Mouse (Mus musculus): ENCODE results near the gene Oxnad1. TPM values are rescaled to one million over a fixed set of nuclear protein-coding genes. Genes with fewer than 3 reads are reported as not detected.
A peak's percentile ranks its signal among the peaks of the same experiment; 100 is the strongest.
"Not testable (repeated sequence)": the region's sequence is repeated elsewhere in the genome, so short reads cannot be mapped to it uniquely, and the experiment has no call there.

Gene Oxnad1
- polyA plus RNA-seq, 1 experiment, result 49.0 TPM

DNA sequence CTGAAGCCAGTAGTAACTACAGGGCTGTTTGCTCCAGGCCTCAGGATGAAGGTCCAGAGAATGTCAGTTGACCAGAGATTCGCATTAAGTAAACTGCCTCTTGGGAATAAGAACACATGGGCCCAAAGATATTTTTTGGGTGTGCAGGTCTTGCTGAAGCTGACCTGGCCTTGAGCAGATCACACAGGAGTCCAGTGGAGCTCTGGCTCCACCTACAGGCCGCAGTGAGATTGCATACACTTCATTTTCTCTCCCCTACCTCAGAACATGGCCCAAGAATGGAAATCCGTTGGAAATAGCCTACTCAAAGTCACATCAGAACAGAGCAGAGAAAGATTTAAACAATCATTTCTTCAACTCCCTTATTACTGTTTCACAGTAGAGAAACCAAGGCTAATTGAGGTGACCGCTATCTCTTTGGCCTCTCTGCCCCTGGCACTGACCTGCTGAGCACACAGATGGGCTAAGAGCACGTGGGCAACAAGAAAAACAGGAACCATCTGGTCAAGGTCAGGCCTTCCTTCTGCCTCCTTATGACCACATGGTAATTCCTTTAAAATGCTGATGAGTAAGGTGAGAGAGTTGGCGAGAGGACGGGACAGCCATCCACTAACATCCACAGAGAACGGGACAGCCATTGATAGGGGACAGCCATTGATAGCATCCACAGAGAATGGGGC lies 8.1 kb upstream of the Oxnad1 start:
- Histone ChIP-seq H3K4me1 (ENCODE audit: control insufficient read depth, insufficient read depth, low read length) (no peaks in the 10 kb centered on the region), H3K27me3 (replicated peaks; ENCODE audit: control insufficient read depth, insufficient read depth, low read length) (no peaks in the 10 kb centered on the region), H3K36me3 (ENCODE audit: control insufficient read depth, insufficient read depth, low read length) (no peaks in the 10 kb centered on the region; the same call in 1 of the 2 replicates), H3K27ac (ENCODE audit: insufficient read depth, low read depth, low read length) (no peak overlapping the region), H3K4me3 (ENCODE audit: insufficient read depth, low read depth, low read length) (no peak overlapping the region)
- 54% methylated on average over 8 of the region's 8 CpGs for WGBS
- TF ChIP-seq CTCF (conservative IDR thresholded peaks at IDR 0.05; ENCODE audit: insufficient read depth, insufficient read length, low read depth, low read length), result peak; percentile 98
- TF ChIP-seq POLR2A (IDR thresholded peaks at IDR 0.05; ENCODE audit: low read depth, low read length), result no peak
- peak; percentile 71 for DNase-seq

GRCm38 (mm10) chr14:32081026-32081425 lies 4.1 kb upstream of the Oxnad1 start:
- no peak for DNase-seq
- H3K36me3 ChIP-seq (ENCODE audit: control insufficient read depth, insufficient read depth, low read length), result no peaks in the 10 kb centered on the region; the same call in 1 of the 2 replicates
- no peak overlapping the region for H3K4me3 ChIP-seq (ENCODE audit: insufficient read depth, low read depth, low read length)
- TF ChIP-seq CTCF (conservative IDR thresholded peaks at IDR 0.05; ENCODE audit: insufficient read depth, insufficient read length, low read depth, low read length), result no peak
- TF ChIP-seq POLR2A (IDR thresholded peaks at IDR 0.05; ENCODE audit: low read depth, low read length), result no peak
- 65% methylated on average over 10 of the region's 10 CpGs for WGBS
- H3K27me3 ChIP-seq (replicated peaks; ENCODE audit: control insufficient read depth, insufficient read depth, low read length), result no peaks in the 10 kb centered on the region
- no peak overlapping the region for H3K27ac ChIP-seq (ENCODE audit: insufficient read depth, low read depth, low read length)
- peaks cover 3% of the 10 kb centered on the region; the same call in 1 of the 2 replicates for H3K4me1 ChIP-seq (ENCODE audit: control insufficient read depth, insufficient read depth, low read length)

GRCm38 (mm10) chr14:32082891-32083290 lies 2.3 kb upstream of the Oxnad1 start:
- H3K4me1 ChIP-seq (ENCODE audit: control insufficient read depth, insufficient read depth, low read length), result peaks cover 3% of the 10 kb centered on the region; the same call in 1 of the 2 replicates

GRCm38 (mm10) chr14:32083466-32083865 lies 1.7 kb upstream of the Oxnad1 start:
- no peak overlapping the region for H3K4me3 ChIP-seq (ENCODE audit: insufficient read depth, low read depth, low read length)
- H3K27me3 ChIP-seq (replicated peaks; ENCODE audit: control insufficient read depth, insufficient read depth, low read length), result no peaks in the 10 kb centered on the region
- 80% methylated on average over 2 of the region's 2 CpGs for WGBS
- H3K36me3 ChIP-seq (ENCODE audit: control insufficient read depth, insufficient read depth, low read length), result no peaks in the 10 kb centered on the region; the same call in 1 of the 2 replicates
- peaks cover 3% of the 10 kb centered on the region; the same call in 1 of the 2 replicates for H3K4me1 ChIP-seq (ENCODE audit: control insufficient read depth, insufficient read depth, low read length)
- H3K27ac ChIP-seq (ENCODE audit: insufficient read depth, low read depth, low read length), result no peak overlapping the region
- DNase-seq, result no peak
- TF ChIP-seq POLR2A (IDR thresholded peaks at IDR 0.05; ENCODE audit: low read depth, low read length) (no peak), CTCF (conservative IDR thresholded peaks at IDR 0.05; ENCODE audit: insufficient read depth, insufficient read length, low read depth, low read length) (no peak)

More at GRCm38 (mm10) chr14:32082891-32083290, 2.3 kb upstream of the Oxnad1 start:
- no peak for TF ChIP-seq POLR2A (IDR thresholded peaks at IDR 0.05; ENCODE audit: low read depth, low read length)
- no peak for TF ChIP-seq CTCF (conservative IDR thresholded peaks at IDR 0.05; ENCODE audit: insufficient read depth, insufficient read length, low read depth, low read length)
- Histone ChIP-seq H3K27me3 (replicated peaks; ENCODE audit: control insufficient read depth, insufficient read depth, low read length) (no peaks in the 10 kb centered on the region), H3K4me3 (ENCODE audit: insufficient read depth, low read depth, low read length) (no peak overlapping the region), H3K36me3 (ENCODE audit: control insufficient read depth, insufficient read depth, low read length) (no peaks in the 10 kb centered on the region; the same call in 1 of the 2 replicates), H3K27ac (ENCODE audit: insufficient read depth, low read depth, low read length) (no peak overlapping the region)
- DNase-seq, result no peak
- WGBS, result 94% methylated on average over 6 of the region's 6 CpGs

- Histone ChIP-seq H3K27me3 (replicated peaks; ENCODE audit: control insufficient read depth, insufficient read depth, low read length) (no peaks in the 10 kb centered on the region), H3K4me3 (ENCODE audit: insufficient read depth, low read depth, low read length) (peak within 1 kb of the TSS; percentile 88), H3K27ac (ENCODE audit: insufficient read depth, low read depth, low read length) (peak within 1 kb of the TSS; percentile 95), H3K36me3 (ENCODE audit: control insufficient read depth, insufficient read depth, low read length) (no peaks in the 10 kb centered on the region; the same call in 1 of the 2 replicates), H3K4me1 (ENCODE audit: control insufficient read depth, insufficient read depth, low read length) (peaks cover 3% of the 10 kb centered on the region; the same call in 1 of the 2 replicates)
- TF ChIP-seq CTCF (conservative IDR thresholded peaks at IDR 0.05; ENCODE audit: insufficient read depth, insufficient read length, low read depth, low read length) (peak; percentile 23; the same call in 1 of the 2 replicates), POLR2A (IDR thresholded peaks at IDR 0.05; ENCODE audit: low read depth, low read length) (peak; percentile 56)
- under 1% methylated on average over 43 of the region's 43 CpGs for WGBS
- DNase-seq, result peak; percentile 100
These were observed 470 bp downstream of the Oxnad1 start, which contains the start of gene Dph3 for GRCm38 (mm10) chr14:32085486-32086201. Gene Dph3, minus strand, starts transcription at chr14:32085729.

DNA sequence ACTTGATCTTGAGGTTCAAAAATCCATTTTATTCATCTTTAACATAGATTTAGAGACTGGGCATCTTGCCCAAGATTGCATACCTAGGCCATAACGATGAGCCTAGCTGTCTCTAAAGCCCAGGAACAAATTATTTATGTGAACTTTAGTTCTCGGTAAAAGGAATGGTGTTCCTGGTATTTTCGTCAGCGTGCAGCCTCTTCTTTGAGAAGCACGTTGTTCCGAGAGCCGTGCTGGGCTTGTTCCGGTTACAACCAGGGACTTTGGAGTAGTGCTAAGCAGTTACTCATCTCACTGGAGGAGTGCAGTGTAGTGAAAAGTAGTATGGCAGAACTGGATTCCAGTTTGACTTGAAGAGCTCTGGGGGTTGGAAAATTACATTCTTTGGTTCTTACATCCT lies 1.1 kb downstream of the Oxnad1 start:
- H3K36me3 ChIP-seq (ENCODE audit: control insufficient read depth, insufficient read depth, low read length), result no peaks in the 10 kb centered on the region; the same call in 1 of the 2 replicates
- no peaks in the 10 kb centered on the region for H3K27me3 ChIP-seq (replicated peaks; ENCODE audit: control insufficient read depth, insufficient read depth, low read length)
- peak overlapping the region; percentile 95 for H3K27ac ChIP-seq (ENCODE audit: insufficient read depth, low read depth, low read length)
- TF ChIP-seq CTCF (conservative IDR thresholded peaks at IDR 0.05; ENCODE audit: insufficient read depth, insufficient read length, low read depth, low read length) (no peak), POLR2A (IDR thresholded peaks at IDR 0.05; ENCODE audit: low read depth, low read length) (no peak)
- peaks cover 3% of the 10 kb centered on the region; the same call in 1 of the 2 replicates for H3K4me1 ChIP-seq (ENCODE audit: control insufficient read depth, insufficient read depth, low read length)
- peak overlapping the region; percentile 77 for H3K4me3 ChIP-seq (ENCODE audit: insufficient read depth, low read depth, low read length)
- peak; percentile 32 for DNase-seq
- 4% methylated on average over 8 of the region's 8 CpGs for WGBS

- H3K27me3 ChIP-seq (replicated peaks; ENCODE audit: control insufficient read depth, insufficient read depth, low read length); H3K4me3 ChIP-seq (ENCODE audit: insufficient read depth, low read depth, low read length): not testable (repeated sequence)
- 81% methylated on average over 7 of the region's 7 CpGs for WGBS
These were observed 2.5 kb downstream of the Oxnad1 start for GRCm38 (mm10) chr14:32087584-32088248.

More at GRCm38 (mm10) chr14:32087584-32088248, 2.5 kb downstream of the Oxnad1 start:
- not testable (repeated sequence) for H3K27ac ChIP-seq (ENCODE audit: insufficient read depth, low read depth, low read length); DNase-seq; H3K4me1 ChIP-seq (ENCODE audit: control insufficient read depth, insufficient read depth, low read length); H3K36me3 ChIP-seq (ENCODE audit: control insufficient read depth, insufficient read depth, low read length)
